Mouse (Mus musculus) CH12.LX (cell line): ENCODE results near the gene Rnf113a1. TPM values are rescaled to one million over a fixed set of nuclear protein-coding genes. Genes with fewer than 3 reads are reported as not detected.
"Not testable (repeated sequence)": the region's sequence is repeated elsewhere in the genome, so short reads cannot be mapped to it uniquely, and the experiment has no call there.

ENCODE experiments used
- DNase-seq: peaks from one replicate; pipeline ENCODE4 v3.0.0-alpha.2; 2013; ENCODE audit errors: extremely low read depth
- H3K27ac ChIP-seq: 2 replicates; pipeline ENCODE4 v1.5.1; 2012; ENCODE audit warnings: low read depth, mild to moderate bottlenecking, control low read depth, moderate library complexity; ENCODE audit not compliant: insufficient read depth
- H3K27me3 ChIP-seq: replicated peaks from 2 replicates; pipeline ENCODE3; 2012; ENCODE audit warnings: inconsistent platforms
- H3K36me3 ChIP-seq, 2 experiments: replicated peaks in 1 of 2; 2 replicates each; pipeline versions ENCODE3 to v1.6.1; 2012; ENCODE audit warnings: inconsistent platforms in 1 of 2, low read length in 1 of 2, mild to moderate bottlenecking in 1 of 2, mixed read lengths in 1 of 2, moderate library complexity in 1 of 2; ENCODE audit not compliant: control insufficient read depth in 1 of 2, insufficient read depth in 1 of 2
- H3K4me1 ChIP-seq, 2 experiments: 2 replicates each; pipeline ENCODE4 v1.6.1; 2012; ENCODE audit warnings: inconsistent platforms in 1 of 2, moderate library complexity in 1 of 2; ENCODE audit not compliant: insufficient read depth in 2 of 2, control insufficient read depth in 1 of 2
- H3K4me2 ChIP-seq: 2 replicates; pipeline ENCODE4 v1.6.1; 2012; ENCODE audit warnings: low read depth, mild to moderate bottlenecking, control low read depth; ENCODE audit not compliant: poor library complexity, insufficient read depth, severe bottlenecking
- H3K4me3 ChIP-seq, 3 experiments: fragments of 150-350 bp in 1 of 3; sonication (generic) in 1 of 3; replicated peaks in 1 of 3; 2 replicates each; pipeline versions ENCODE3 to v1.5.1; 2011 to 2012; ENCODE audit warnings: low read depth in 2 of 3, low read length in 2 of 3, mild to moderate bottlenecking in 2 of 3, moderate library complexity in 2 of 3, control low read depth in 1 of 3, improper control_type of control experiment in 1 of 3, inconsistent platforms in 1 of 3, mixed read lengths in 1 of 3; ENCODE audit not compliant: poor library complexity in 1 of 3
- H3K79me2 ChIP-seq: replicated peaks from 2 replicates; pipeline ENCODE4 v1.6.1; 2012; ENCODE audit warnings: mild to moderate bottlenecking, moderate library complexity; ENCODE audit not compliant: control insufficient read depth, poor library complexity, insufficient read depth, severe bottlenecking; ENCODE audit errors: extremely low read depth
- H3K9ac ChIP-seq: 2 replicates; pipeline ENCODE4 v1.6.1; 2012; ENCODE audit warnings: low read depth, mild to moderate bottlenecking, control low read depth, moderate library complexity; ENCODE audit not compliant: insufficient read depth
- H3K9me3 ChIP-seq: replicated peaks from 2 replicates; pipeline ENCODE3; 2012; ENCODE audit warnings: low read length, inconsistent platforms, mixed read lengths
- CTCF ChIP-seq, 2 experiments: IDR thresholded peaks in 1 of 2; conservative IDR thresholded peaks in 1 of 2; 2 replicates each; pipeline ENCODE4 v1.5.1; 2011 to 2012; ENCODE audit warnings: low read depth in 2 of 2, low read length in 2 of 2, improper control_type of control experiment in 1 of 2, inconsistent platforms in 1 of 2, mild to moderate bottlenecking in 1 of 2, moderate library complexity in 1 of 2
- JUND ChIP-seq: conservative IDR thresholded peaks from 2 replicates; pipeline ENCODE4 v1.6.1; 2011; ENCODE audit warnings: low read depth, low read length, improper control_type of control experiment
- POLR2AphosphoS2 ChIP-seq: IDR thresholded peaks from 2 replicates; pipeline ENCODE4 v1.6.1; 2011; ENCODE audit warnings: low read depth, low read length, improper control_type of control experiment
- SMC3 ChIP-seq: IDR thresholded peaks from 2 replicates; pipeline ENCODE4 v1.6.1; 2011; ENCODE audit warnings: low read depth, low read length, improper control_type of control experiment
- USF1 ChIP-seq: IDR thresholded peaks from 2 replicates; pipeline ENCODE4 v1.6.1; 2014; ENCODE audit warnings: low read depth, mild to moderate bottlenecking, inconsistent platforms, low read length, improper control_type of control experiment
- USF2 ChIP-seq: conservative IDR thresholded peaks from 2 replicates; pipeline ENCODE4 v1.6.1; 2011; ENCODE audit warnings: low read depth, low read length, improper control_type of control experiment
- dilution Hi-C: fragments of 300-500 bp; cut with MboI; formaldehyde crosslinking; loops from 2 replicates; pipeline ENCODE4 v1.14.3; 2020; ENCODE audit warnings: low sequenced_read_pairs; ENCODE audit not compliant: extremely low pct_unique_long_range_greater_than_20kb, extremely low pct_ligation_motif_present
- in situ Hi-C: fragments of 300-500 bp; cut with MboI; formaldehyde crosslinking; loops from 3 replicates; pipeline ENCODE4 v1.14.3; 2019; ENCODE audit warnings: low sequenced_read_pairs, low pct_ligation_motif_present, low pct_unique_long_range_greater_than_20kb, mixed read lengths
- polyA plus RNA-seq: library from polyadenylated mRNA; unstranded; fragments of >175 nt; gene quantifications from 2 replicates; pipeline ENCODE4 v1.2.1, GENCODE M21; 2012; ENCODE audit warnings: low read depth; ENCODE audit not compliant: insufficient read length
- total RNA-seq, 2 experiments: library from RNA; depleted of rRNA; stranded (reverse); fragments of 300-350 nt in 1 of 2; fragments of >200 nt in 1 of 2; gene quantifications; 2 replicates each; pipeline ENCODE4 v1.2.3; 2012 to 2014

Rnf113a1 gene
- total and polyA plus RNA-seq, 3 experiments: 9.9 to 12.5 (median 10.0) TPM

DNA sequence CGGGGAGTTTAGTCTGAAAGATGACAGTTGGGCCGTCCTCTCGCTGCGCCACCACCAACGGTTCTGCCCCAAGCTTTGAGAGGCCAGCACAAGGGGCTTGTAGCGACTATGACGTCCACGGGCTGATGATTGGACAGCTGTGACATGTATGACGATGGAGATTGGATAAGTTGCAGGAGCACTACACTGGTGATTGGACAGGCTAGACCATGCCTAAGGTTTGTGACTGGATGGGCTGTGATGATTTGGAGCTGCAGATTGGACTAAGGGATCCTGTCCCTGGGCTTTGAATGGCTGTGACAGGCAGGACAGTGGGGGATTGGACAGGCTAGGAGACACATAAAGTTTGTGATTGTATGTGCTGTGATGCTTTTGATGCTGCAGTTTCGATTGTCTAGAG lies 19.9 kb downstream of the Rnf113a1 start, which contains the start of gene Gm9:
TSS of gene Gm9 (minus strand) at position 101 of the 400 bp plus-strand sequence.
- H3K4me2 ChIP-seq: no peak within 1 kb of the TSS
- dilution Hi-C loops: no loop called here
- H3K36me3 ChIP-seq: no peaks in the 10 kb centered on the region
- H3K9ac ChIP-seq: no peak within 1 kb of the TSS
- H3K27me3 ChIP-seq: no peaks in the 10 kb centered on the region
- H3K4me3 ChIP-seq: no peak within 1 kb of the TSS
- TF ChIP-seq CTCF (conservative IDR thresholded peaks at IDR 0.05 in 1 of 2, IDR thresholded peaks at IDR 0.05 in 1 of 2; ENCODE audit: low read depth in 2 of 2, low read length in 2 of 2) (no peak), USF1 (no peak), POLR2AphosphoS2 (no peak), JUND (no peak), USF2 (no peak), SMC3 (no peak)
- no peaks in the 10 kb centered on the region for H3K79me2 ChIP-seq
- DNase-seq: no peak
- no peak within 1 kb of the TSS for H3K27ac ChIP-seq
- no peaks in the 10 kb centered on the region for H3K9me3 ChIP-seq
- in situ Hi-C loops: no loop called here
- H3K4me1 ChIP-seq: no peaks in the 10 kb centered on the region

GRCm38 (mm10) chrX:37222158-37222557 lies 31.1 kb downstream of the Rnf113a1 start, which contains the start of gene Rhox1:
Rhox1 (minus strand) TSS chrX:37222258.
- in situ Hi-C loops, H3K36me3 ChIP-seq, H3K9ac ChIP-seq, H3K9me3 ChIP-seq, H3K4me3 ChIP-seq, H3K27ac ChIP-seq, H3K4me1 ChIP-seq, H3K27me3 ChIP-seq, H3K79me2 ChIP-seq, DNase-seq, H3K4me2 ChIP-seq, dilution Hi-C loops: not testable (repeated sequence)

Other genes with a start within 250 kb of the Rnf113a1 start
- gene Sept6, start 199.5 kb upstream of the Rnf113a1 start, total RNA-seq (2012; rRNA removed): 88.1 and 98.8 TPM in 2 replicates
- gene Sept6, start 199.5 kb upstream of the Rnf113a1 start, total RNA-seq (2014; rRNA removed): 94.1 and 94.4 TPM in 2 replicates
- 180 and 214 TPM in 2 replicates for gene Sept6, start 199.5 kb upstream of the Rnf113a1 start, polyA plus RNA-seq
- gene Sowahd, start 142.4 kb upstream of the Rnf113a1 start, total RNA-seq (2012; rRNA removed): not detected in 2 replicates
- gene Sowahd, start 142.4 kb upstream of the Rnf113a1 start, total RNA-seq (2014; rRNA removed): not detected in 2 replicates
- gene Sowahd, start 142.4 kb upstream of the Rnf113a1 start, polyA plus RNA-seq: not detected in 2 replicates
- 2,172 and 2,270 TPM in 2 replicates for gene Rpl39, start 105.8 kb upstream of the Rnf113a1 start, total RNA-seq (2012; rRNA removed)
- 1,227 and 1,249 TPM in 2 replicates for gene Rpl39, start 105.8 kb upstream of the Rnf113a1 start, total RNA-seq (2014; rRNA removed)
- 2,129 and 2,542 TPM in 2 replicates for gene Rpl39, start 105.8 kb upstream of the Rnf113a1 start, polyA plus RNA-seq
- gene Upf3b, start 80.9 kb upstream of the Rnf113a1 start, total RNA-seq (2012; rRNA removed): 14.2 and 15.2 TPM in 2 replicates
- 13.4 and 15.7 TPM in 2 replicates for gene Upf3b, start 80.9 kb upstream of the Rnf113a1 start, total RNA-seq (2014; rRNA removed)
- gene Upf3b, start 80.9 kb upstream of the Rnf113a1 start, polyA plus RNA-seq: 49.6 and 57.7 TPM in 2 replicates
- 10.5 and 11.6 TPM in 2 replicates for gene Nkap, start 64.5 kb upstream of the Rnf113a1 start, total RNA-seq (2012; rRNA removed)
- 19.4 TPM in 2 replicates for gene Nkap, start 64.5 kb upstream of the Rnf113a1 start, total RNA-seq (2014; rRNA removed)
- 17.4 and 28.2 TPM in 2 replicates for gene Nkap, start 64.5 kb upstream of the Rnf113a1 start, polyA plus RNA-seq
- not detected in 2 replicates for gene Akap14, start 22.4 kb upstream of the Rnf113a1 start, total RNA-seq (2012; rRNA removed)
- not detected in 2 replicates for gene Akap14, start 22.4 kb upstream of the Rnf113a1 start, total RNA-seq (2014; rRNA removed)
- 0.17 TPM in 1 of 2 replicates, not detected in the other for gene Akap14, start 22.4 kb upstream of the Rnf113a1 start, polyA plus RNA-seq
- 268 and 273 TPM in 2 replicates for gene Ndufa1, start 82 bp upstream of the Rnf113a1 start, total RNA-seq (2012; rRNA removed)
- gene Ndufa1, start 82 bp upstream of the Rnf113a1 start, total RNA-seq (2014; rRNA removed): 165 and 188 TPM in 2 replicates
- 190 and 191 TPM in 2 replicates for gene Ndufa1, start 82 bp upstream of the Rnf113a1 start, polyA plus RNA-seq
- not detected in 2 replicates for gene Gm9, start 19.8 kb downstream of the Rnf113a1 start, total RNA-seq (2012; rRNA removed)
- not detected in 2 replicates for gene Gm9, start 19.8 kb downstream of the Rnf113a1 start, total RNA-seq (2014; rRNA removed)
- not detected in 2 replicates for gene Gm9, start 19.8 kb downstream of the Rnf113a1 start, polyA plus RNA-seq
- not detected in 2 replicates for gene Rhox1, start 31.0 kb downstream of the Rnf113a1 start, total RNA-seq (2012; rRNA removed)
- not detected in 2 replicates for gene Rhox1, start 31.0 kb downstream of the Rnf113a1 start, total RNA-seq (2014; rRNA removed)
- gene Rhox1, start 31.0 kb downstream of the Rnf113a1 start, polyA plus RNA-seq: not detected in 2 replicates
- gene Rhox2a, start 53.7 kb downstream of the Rnf113a1 start, total RNA-seq (2012; rRNA removed): 0.21 TPM in 1 of 2 replicates, not detected in the other
- not detected in 2 replicates for gene Rhox2a, start 53.7 kb downstream of the Rnf113a1 start, total RNA-seq (2014; rRNA removed)
- not detected in 2 replicates for gene Rhox2a, start 53.7 kb downstream of the Rnf113a1 start, polyA plus RNA-seq
- gene Rhox3a, start 58.7 kb downstream of the Rnf113a1 start, total RNA-seq (2012; rRNA removed): not detected in 2 replicates
- gene Rhox3a, start 58.7 kb downstream of the Rnf113a1 start, total RNA-seq (2014; rRNA removed): not detected in 2 replicates
- 0.52 TPM in 1 of 2 replicates, not detected in the other for gene Rhox3a, start 58.7 kb downstream of the Rnf113a1 start, polyA plus RNA-seq
- 3.8 and 4.8 TPM in 2 replicates for gene Rhox4a, start 74.1 kb downstream of the Rnf113a1 start, total RNA-seq (2012; rRNA removed)
- 7.2 and 8.2 TPM in 2 replicates for gene Rhox4a, start 74.1 kb downstream of the Rnf113a1 start, total RNA-seq (2014; rRNA removed)
- gene Rhox4a, start 74.1 kb downstream of the Rnf113a1 start, polyA plus RNA-seq: 32.8 TPM in 1 of 2 replicates, not detected in the other
- gene Rhox3a2, start 188.8 kb downstream of the Rnf113a1 start, total RNA-seq (2012; rRNA removed): not detected in 2 replicates
- not detected in 2 replicates for gene Rhox3a2, start 188.8 kb downstream of the Rnf113a1 start, total RNA-seq (2014; rRNA removed)
- gene Rhox3a2, start 188.8 kb downstream of the Rnf113a1 start, polyA plus RNA-seq: not detected in 2 replicates
- gene Rhox4a2, start 199.6 kb downstream of the Rnf113a1 start, total RNA-seq (2012; rRNA removed): 1.7 TPM in 1 of 2 replicates, not detected in the other
- 9.8 and 16.4 TPM in 2 replicates for gene Rhox4a2, start 199.6 kb downstream of the Rnf113a1 start, total RNA-seq (2014; rRNA removed)
- gene Rhox4a2, start 199.6 kb downstream of the Rnf113a1 start, polyA plus RNA-seq: 0.36 and 36.6 TPM in 2 replicates
- gene Rhox2b, start 220.8 kb downstream of the Rnf113a1 start, total RNA-seq (2012; rRNA removed): not detected in 2 replicates
- 0.34 TPM in 1 of 2 replicates, not detected in the other for gene Rhox2b, start 220.8 kb downstream of the Rnf113a1 start, total RNA-seq (2014; rRNA removed)
- 0.35 TPM in 1 of 2 replicates, not detected in the other for gene Rhox2b, start 220.8 kb downstream of the Rnf113a1 start, polyA plus RNA-seq
- gene Rhox4b, start 241.2 kb downstream of the Rnf113a1 start, total RNA-seq (2012; rRNA removed): 1.6 and 3.9 TPM in 2 replicates
- gene Rhox4b, start 241.2 kb downstream of the Rnf113a1 start, total RNA-seq (2014; rRNA removed): not detected in 2 replicates
- 0.51 and 0.56 TPM in 2 replicates for gene Rhox4b, start 241.2 kb downstream of the Rnf113a1 start, polyA plus RNA-seq